Mouse (Mus musculus): ENCODE results near the gene Dao. TPM values are rescaled to one million over a fixed set of nuclear protein-coding genes. Genes with fewer than 3 reads are reported as not detected.

Gene Dao
- not detected in 2 replicates for polyA plus RNA-seq (2012; ENCODE audit: insufficient read depth, insufficient read length, missing spikeins)

DNA sequence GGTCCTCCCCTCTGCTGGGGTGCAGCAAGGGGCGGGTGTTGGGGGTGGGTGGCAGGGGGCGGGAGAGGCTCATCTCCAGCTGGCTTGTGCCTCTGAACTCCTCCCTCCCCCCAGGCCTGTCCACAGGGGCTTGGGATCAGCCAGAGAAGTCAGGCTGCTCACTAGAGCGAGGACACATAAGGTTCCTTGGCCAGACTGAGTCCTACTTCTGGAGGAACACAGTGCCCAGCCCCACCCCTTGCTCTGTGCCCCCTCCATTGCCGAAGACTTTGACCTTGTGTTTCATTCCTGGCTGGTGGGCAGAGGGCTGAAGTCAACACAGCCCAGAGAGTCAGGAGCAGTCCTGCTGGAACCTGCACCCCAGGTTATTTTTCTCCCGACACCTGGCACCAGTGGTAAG lies at the start of gene Dao:
Gene Dao, plus strand, starts transcription at position 162 of the 400 bp plus-strand sequence.
- no peak for TF ChIP-seq CTCF (IDR thresholded peaks at IDR 0.05; ENCODE audit: low read depth, low read length)
- TF ChIP-seq POLR2A (IDR thresholded peaks at IDR 0.05; ENCODE audit: borderline replicate concordance, low read depth, low read length), result no peak

DNA sequence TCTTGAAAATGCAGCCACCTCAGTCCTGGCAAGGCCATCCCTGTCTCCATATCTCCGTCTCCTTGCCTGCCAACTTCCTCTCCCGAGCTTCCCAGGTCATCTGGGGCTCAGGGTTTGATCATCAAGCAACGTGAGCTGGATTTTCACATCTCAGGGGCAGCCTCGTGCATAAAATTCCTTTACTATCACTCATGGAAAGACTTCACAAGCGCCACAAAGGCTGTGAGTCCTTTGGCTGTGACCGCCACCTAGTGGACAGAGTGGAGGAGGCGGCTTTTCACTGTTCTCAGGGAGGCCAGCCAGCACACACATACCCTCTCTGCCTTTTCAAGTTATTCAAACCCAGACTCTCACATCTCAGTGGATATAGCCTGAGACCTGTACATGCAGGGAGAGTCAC lies 49.1 kb upstream of the Dao start:
- H3K4me3 ChIP-seq (ENCODE audit: insufficient read depth, low read length), result no peak overlapping the region
- peaks cover 28% of the 10 kb centered on the region for H3K4me1 ChIP-seq (ENCODE audit: control insufficient read depth, insufficient read depth, low read length)
- H3K27ac ChIP-seq (ENCODE audit: insufficient read depth, low read depth, low read length), result 0 out of 2 replicates have a peak overlapping the region, but pooled peaks have one; percentile 8
- TF ChIP-seq POLR2A (IDR thresholded peaks at IDR 0.05; ENCODE audit: borderline replicate concordance, low read depth, low read length) (no peak), CTCF (IDR thresholded peaks at IDR 0.05; ENCODE audit: low read depth, low read length) (peak; percentile 90)

More for the DNA sequence above, at the start of gene Dao:
- no peak within 1 kb of the TSS for H3K27ac ChIP-seq (ENCODE audit: insufficient read depth, low read depth, low read length)
- no peak within 1 kb of the TSS for H3K4me3 ChIP-seq (ENCODE audit: insufficient read depth, low read length)
- H3K4me1 ChIP-seq (ENCODE audit: control insufficient read depth, insufficient read depth, low read length), result peaks cover 8% of the 10 kb centered on the region

DNA sequence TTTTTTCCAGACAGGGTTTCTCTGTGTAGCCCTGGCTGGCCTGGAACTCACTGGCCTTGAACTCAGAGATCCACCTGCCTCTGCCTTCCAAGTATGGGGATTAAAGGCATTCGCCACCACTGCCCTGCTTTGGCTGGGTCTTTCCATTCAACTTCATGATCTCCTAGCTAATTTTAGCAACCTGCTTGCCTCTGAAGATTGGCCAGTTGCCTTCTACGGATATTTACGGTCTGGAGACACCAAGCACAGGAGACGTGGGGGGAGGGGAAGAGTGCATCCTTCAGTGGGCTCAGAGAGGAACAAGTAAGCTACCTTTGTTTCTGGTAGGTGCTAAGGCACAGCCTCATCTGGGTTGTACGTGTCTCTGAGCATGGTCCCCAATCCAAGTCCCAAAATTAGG lies 48.2 kb upstream of the Dao start:
- peaks cover 28% of the 10 kb centered on the region for H3K4me1 ChIP-seq (ENCODE audit: control insufficient read depth, insufficient read depth, low read length)
- H3K27ac ChIP-seq (ENCODE audit: insufficient read depth, low read depth, low read length), result no peak overlapping the region
- TF ChIP-seq CTCF (IDR thresholded peaks at IDR 0.05; ENCODE audit: low read depth, low read length), result no peak
- no peak for TF ChIP-seq POLR2A (IDR thresholded peaks at IDR 0.05; ENCODE audit: borderline replicate concordance, low read depth, low read length)
- no peak overlapping the region for H3K4me3 ChIP-seq (ENCODE audit: insufficient read depth, low read length)

DNA sequence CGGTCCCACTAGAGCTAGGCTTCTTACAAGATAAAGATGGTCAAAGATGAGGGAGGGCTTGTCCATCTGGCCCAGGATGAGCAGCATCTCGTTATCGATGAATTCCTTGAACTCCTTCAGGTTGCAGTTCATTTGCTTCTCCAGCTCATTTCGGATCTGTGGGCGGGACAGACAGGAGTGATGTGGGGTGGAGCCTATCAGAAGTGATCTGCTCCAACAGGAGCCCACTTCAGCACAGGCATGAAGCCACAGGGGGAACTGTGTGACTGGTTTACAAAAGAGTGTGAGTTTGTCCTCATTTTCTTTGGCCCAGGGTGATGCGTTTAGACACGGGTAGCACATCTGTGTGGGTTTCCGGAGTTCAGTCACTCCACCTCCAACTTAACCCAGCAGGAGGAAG lies 47.8 kb upstream of the Dao start:
- TF ChIP-seq CTCF (IDR thresholded peaks at IDR 0.05; ENCODE audit: low read depth, low read length) (no peak), POLR2A (IDR thresholded peaks at IDR 0.05; ENCODE audit: borderline replicate concordance, low read depth, low read length) (no peak)
- Histone ChIP-seq H3K4me3 (ENCODE audit: insufficient read depth, low read length) (no peak overlapping the region), H3K27ac (ENCODE audit: insufficient read depth, low read depth, low read length) (no peak overlapping the region), H3K4me1 (ENCODE audit: control insufficient read depth, insufficient read depth, low read length) (peaks cover 27% of the 10 kb centered on the region)

DNA sequence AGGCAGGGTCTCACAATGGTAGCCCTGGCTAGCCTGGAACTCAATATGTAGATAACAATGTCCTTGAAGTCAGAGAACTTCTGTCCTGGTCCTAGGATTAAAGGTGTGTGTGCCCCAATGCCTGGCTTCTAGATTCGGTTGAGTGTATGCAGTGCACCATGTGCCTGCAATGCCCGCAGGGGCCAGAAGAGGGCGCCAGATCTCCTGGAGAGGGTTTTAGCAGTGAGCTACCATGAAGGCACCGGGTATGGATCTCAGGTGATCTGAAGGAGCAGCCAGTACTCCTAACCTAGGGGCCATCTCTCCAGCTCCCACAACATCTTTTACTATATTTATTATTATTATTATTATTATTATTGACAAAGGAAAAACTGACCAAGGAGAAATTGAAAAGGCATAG lies 47.0 kb upstream of the Dao start:
- TF ChIP-seq CTCF (IDR thresholded peaks at IDR 0.05; ENCODE audit: low read depth, low read length) (peak; percentile 95), POLR2A (IDR thresholded peaks at IDR 0.05; ENCODE audit: borderline replicate concordance, low read depth, low read length) (no peak)
- Histone ChIP-seq H3K4me3 (ENCODE audit: insufficient read depth, low read length) (no peak overlapping the region), H3K4me1 (ENCODE audit: control insufficient read depth, insufficient read depth, low read length) (peaks cover 19% of the 10 kb centered on the region), H3K27ac (ENCODE audit: insufficient read depth, low read depth, low read length) (no peak overlapping the region)

DNA sequence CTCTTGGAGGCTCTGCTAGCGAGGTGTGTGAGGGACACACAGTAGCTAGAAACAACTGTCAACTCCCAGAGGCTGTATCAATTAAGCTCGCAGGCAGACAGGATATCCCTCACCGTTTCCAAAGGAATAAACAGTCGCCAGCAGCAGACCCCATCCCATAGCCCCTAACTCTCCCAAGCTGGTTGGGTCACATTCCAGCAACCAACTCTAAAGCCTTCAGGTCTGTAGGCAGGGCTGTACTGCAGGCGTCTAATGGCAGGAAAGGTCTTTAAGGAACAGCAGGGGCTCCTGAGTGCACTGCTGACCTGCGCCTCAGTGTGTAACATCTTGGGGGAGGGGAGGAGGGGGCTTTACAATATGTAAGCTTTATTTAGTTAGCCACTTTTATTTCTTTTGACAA lies 44.5 kb upstream of the Dao start:
- Histone ChIP-seq H3K4me3 (ENCODE audit: insufficient read depth, low read length) (no peak overlapping the region), H3K4me1 (ENCODE audit: control insufficient read depth, insufficient read depth, low read length) (0 out of 2 replicates have a peak, but pooled peaks cover 2% of the 10 kb centered on the region), H3K27ac (ENCODE audit: insufficient read depth, low read depth, low read length) (no peak overlapping the region)
- TF ChIP-seq POLR2A (IDR thresholded peaks at IDR 0.05; ENCODE audit: borderline replicate concordance, low read depth, low read length) (no peak), CTCF (IDR thresholded peaks at IDR 0.05; ENCODE audit: low read depth, low read length) (no peak)

DNA sequence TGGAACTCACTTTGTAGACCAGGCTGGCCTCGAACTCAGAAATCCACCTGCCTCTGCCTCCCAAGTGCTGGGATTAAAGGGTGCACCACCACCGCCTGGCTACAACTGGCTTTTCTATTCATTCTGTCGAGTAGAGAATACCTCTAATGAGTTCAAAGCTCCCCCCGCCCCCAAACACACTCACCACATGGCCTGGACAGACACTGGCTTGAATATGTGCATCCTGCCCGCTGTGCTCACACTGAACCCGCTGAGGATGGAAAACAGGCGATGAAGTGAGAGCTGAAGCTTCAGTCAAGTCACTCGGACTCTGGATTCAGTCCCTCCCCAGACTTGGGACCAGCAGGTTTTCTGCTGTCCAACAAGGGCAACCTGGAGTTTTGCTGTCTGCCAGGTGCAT lies 43.1 kb upstream of the Dao start:
- TF ChIP-seq POLR2A (IDR thresholded peaks at IDR 0.05; ENCODE audit: borderline replicate concordance, low read depth, low read length) (no peak), CTCF (IDR thresholded peaks at IDR 0.05; ENCODE audit: low read depth, low read length) (no peak)
- no peak overlapping the region for H3K4me3 ChIP-seq (ENCODE audit: insufficient read depth, low read length)
- no peaks in the 10 kb centered on the region for H3K4me1 ChIP-seq (ENCODE audit: control insufficient read depth, insufficient read depth, low read length)
- no peak overlapping the region for H3K27ac ChIP-seq (ENCODE audit: insufficient read depth, low read depth, low read length)

DNA sequence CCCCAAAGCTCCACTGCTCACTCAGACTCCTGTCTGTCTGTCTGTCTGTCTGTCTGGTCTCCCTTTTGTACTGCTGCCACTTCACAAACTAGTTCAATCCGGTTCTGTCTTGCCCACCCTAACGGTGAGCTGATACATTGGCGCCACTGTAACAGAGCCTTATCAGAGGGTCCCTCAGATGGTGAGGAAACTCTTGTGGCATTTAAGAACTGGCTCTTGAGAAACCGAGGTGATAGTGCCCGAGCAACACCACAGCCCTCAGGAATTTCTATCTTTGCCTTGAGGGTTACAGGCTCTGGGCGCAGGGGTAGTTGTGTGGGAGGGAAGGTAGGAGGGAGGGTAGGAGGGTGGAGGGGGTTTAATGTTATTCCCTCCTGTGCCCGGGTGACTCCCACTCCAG lies 41.7 kb upstream of the Dao start:
- no peak overlapping the region for H3K4me3 ChIP-seq (ENCODE audit: insufficient read depth, low read length)
- no peak overlapping the region for H3K27ac ChIP-seq (ENCODE audit: insufficient read depth, low read depth, low read length)
- TF ChIP-seq CTCF (IDR thresholded peaks at IDR 0.05; ENCODE audit: low read depth, low read length) (no peak), POLR2A (IDR thresholded peaks at IDR 0.05; ENCODE audit: borderline replicate concordance, low read depth, low read length) (no peak)

DNA sequence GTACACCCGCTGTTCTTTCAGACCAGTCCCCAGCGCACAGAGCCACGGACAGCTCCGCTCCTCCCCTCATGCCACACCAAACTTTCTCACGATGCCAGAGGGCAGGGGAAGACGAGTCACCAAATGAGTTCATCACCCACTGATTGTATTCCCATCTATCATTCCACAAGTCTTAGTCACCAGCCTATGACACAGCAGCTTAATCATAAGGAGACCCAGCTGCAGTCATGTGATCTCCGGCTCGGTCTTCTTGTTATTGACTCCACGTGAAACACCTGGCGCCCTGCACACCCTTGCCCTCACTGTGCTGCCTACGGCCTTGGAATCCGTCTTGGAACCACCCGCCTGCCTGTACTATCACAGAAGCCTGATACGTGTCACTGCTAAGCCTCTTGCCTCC lies 38.5 kb upstream of the Dao start:
- Histone ChIP-seq H3K4me3 (ENCODE audit: insufficient read depth, low read length) (no peak overlapping the region), H3K27ac (ENCODE audit: insufficient read depth, low read depth, low read length) (no peak overlapping the region), H3K4me1 (ENCODE audit: control insufficient read depth, insufficient read depth, low read length) (no peaks in the 10 kb centered on the region)
- TF ChIP-seq POLR2A (IDR thresholded peaks at IDR 0.05; ENCODE audit: borderline replicate concordance, low read depth, low read length) (no peak), CTCF (IDR thresholded peaks at IDR 0.05; ENCODE audit: low read depth, low read length) (no peak)

More for the DNA sequence above, 41.7 kb upstream of the Dao start:
- H3K4me1 ChIP-seq (ENCODE audit: control insufficient read depth, insufficient read depth, low read length), result no peaks in the 10 kb centered on the region

DNA sequence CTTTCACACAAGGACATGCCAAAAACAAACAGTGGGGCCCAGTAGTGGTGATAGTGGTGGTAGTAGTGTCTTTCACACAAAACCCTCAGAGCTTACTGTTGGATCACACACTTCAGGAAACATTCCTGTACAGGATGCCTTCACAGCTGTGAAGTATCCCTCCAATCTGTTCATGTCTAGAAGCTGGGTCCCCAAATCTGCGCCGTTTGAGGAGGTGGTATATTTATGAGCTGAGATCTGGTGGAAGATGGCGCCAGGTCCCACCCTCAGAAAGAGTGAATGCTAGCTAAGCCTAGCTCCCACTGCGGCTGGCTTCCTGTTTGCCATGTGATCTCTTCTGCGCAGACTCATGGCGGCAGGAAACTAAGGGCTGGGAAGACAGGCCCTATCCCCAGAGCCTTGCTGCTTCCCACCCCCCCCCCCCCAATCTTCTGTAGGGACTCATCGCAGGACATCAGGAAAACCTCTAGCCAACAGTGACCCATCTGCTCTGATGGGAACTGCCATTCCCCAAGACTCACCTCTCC lies 37.8 kb upstream of the Dao start:
- H3K4me3 ChIP-seq (ENCODE audit: insufficient read depth, low read length), result no peak overlapping the region
- no peaks in the 10 kb centered on the region for H3K4me1 ChIP-seq (ENCODE audit: control insufficient read depth, insufficient read depth, low read length)
- TF ChIP-seq POLR2A (IDR thresholded peaks at IDR 0.05; ENCODE audit: borderline replicate concordance, low read depth, low read length), result no peak
- TF ChIP-seq CTCF (IDR thresholded peaks at IDR 0.05; ENCODE audit: low read depth, low read length), result no peak
- H3K27ac ChIP-seq (ENCODE audit: insufficient read depth, low read depth, low read length), result no peak overlapping the region

Data from bone marrow macrophage, adult 2 months (primary cell).